Mouse (Mus musculus): Measurements from ENCODE around the gene Cacng4.

DNA sequence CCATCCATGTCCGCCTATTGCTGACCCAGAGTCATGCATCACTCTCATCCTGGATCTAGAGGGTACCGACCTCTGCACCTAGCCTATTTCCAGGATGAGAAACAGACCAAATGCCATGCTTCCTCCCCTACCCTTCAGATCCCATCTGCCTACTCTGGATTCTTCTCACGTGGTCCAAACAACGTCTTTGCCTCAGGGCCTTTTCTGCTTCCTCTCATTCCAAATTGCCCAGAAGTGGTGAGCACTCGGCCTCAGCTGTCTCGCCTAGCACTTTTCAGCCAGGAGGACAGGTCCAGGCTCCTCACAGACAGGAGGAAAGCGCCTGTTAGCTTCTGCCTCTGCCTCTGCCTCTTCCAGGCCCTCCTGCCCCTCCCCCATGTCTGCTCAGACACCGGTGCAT is 21.0 kb downstream of the Cacng4 start:
- TF ChIP-seq POLR2A (IDR thresholded peaks at IDR 0.05; ENCODE audit: borderline replicate concordance, control insufficient read depth, low read depth, low read length): no peak
- no peak for TF ChIP-seq CTCF (IDR thresholded peaks at IDR 0.05; ENCODE audit: control insufficient read depth, insufficient read depth, low read length)
